Mouse (Mus musculus): ENCODE measurements at regions not wholly inside any gene's neighbourhood (a gene's known extent, or its start where the extent isn't known, plus 50 kb on each side); places are given as distances from the start of the nearest gene placed in this dataset.

GRCm38 (mm10) chr10:67819534-67819933 lies 92.9 kb downstream of the Zfp365 start:
- no peak for DNase-seq (ENCODE audit: low spot score in 2 of 2)

DNA sequence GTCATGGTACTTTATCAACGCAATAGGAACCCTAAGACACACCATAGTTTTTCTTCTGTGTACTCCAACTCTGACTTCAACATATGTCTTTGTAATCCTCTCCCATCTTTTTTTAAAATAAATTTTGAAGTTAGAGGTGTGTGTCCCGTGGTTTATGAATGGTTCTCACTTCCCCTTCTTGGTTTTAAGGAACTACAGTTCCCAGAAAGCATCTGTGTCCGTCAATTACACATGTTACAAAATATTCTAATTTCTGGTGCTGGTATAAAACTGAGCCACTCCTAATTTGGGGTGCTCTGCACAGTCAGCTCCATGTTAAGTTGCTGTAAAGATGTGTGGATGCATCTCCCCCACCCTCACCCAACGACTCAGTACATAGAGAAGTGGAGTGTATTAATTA lies 98.6 kb downstream of the Zfp365 start:
- DNase-seq (ENCODE audit: low spot score in 2 of 2), result no peak

DNA sequence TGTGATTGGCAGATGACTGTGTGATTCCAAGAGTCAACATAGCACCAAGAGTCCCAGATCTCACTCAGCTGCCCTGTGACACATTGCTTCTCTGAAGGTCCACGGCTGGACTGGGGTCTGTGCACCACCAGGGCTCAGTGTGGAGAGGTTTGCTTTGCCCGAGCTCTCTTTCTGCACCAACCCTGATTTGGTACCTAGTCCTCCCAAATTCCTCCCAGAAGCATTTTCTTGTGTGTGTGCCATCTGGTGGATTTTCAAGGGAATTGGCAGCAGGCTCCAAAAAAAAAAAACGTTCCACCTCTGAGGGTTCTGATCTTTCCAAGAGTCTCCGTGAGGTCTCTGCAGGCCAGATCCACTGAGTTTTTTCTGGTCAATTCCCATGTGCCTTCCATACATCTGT lies 107.3 kb downstream of the Zfp365 start:
- peak in 1 of 2 experiments; percentile 8 for DNase-seq (ENCODE audit: low spot score in 2 of 2)

- no peak for DNase-seq (ENCODE audit: low spot score in 2 of 2)
Observed at GRCm38 (mm10) chr10:67804637-67805036, 107.8 kb downstream of the Zfp365 start.

GRCm38 (mm10) chr10:67802156-67802555 lies 110.3 kb downstream of the Zfp365 start:
- DNase-seq (ENCODE audit: low spot score in 2 of 2), result no peak

DNA sequence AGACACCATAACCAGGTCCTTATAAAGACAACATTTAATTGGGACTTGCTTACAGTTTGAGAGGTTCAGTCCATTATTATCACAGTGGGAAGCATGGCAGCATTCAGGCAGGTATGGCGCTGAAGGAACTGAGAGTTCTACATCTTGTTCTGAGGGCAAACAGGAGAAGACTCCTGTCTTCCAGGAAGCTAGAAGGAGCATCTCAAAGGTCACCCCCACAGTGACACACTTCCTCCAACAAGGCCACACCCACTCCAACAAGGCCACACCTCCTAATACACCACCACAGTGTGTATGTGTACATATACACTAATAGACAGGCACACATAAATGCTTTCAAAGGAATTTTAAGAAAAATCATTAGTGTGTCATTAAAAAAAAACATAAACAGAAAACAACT lies 110.8 kb downstream of the Zfp365 start:
- no peak for DNase-seq (ENCODE audit: low spot score in 2 of 2)

DNA sequence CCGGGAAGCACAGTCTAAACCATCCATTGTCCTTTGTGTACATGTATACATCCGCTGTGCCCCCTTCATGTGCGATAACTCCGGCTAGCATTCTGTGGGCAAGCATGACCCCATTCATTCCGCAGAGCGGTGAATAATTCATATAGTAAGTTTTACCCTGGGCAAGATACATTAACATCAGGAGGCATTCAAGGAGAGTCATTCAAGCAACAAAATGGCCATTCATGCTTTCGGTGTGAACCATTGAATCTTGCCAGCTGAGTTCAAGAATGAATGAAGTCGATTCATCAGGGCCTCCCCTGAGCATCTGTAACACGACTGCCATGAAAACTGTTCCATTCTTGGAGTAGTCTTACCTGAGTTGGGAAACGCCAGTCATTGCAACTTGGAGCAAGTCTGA lies 113.5 kb downstream of the Zfp365 start:
- no peak for DNase-seq (ENCODE audit: low spot score in 2 of 2)

DNA sequence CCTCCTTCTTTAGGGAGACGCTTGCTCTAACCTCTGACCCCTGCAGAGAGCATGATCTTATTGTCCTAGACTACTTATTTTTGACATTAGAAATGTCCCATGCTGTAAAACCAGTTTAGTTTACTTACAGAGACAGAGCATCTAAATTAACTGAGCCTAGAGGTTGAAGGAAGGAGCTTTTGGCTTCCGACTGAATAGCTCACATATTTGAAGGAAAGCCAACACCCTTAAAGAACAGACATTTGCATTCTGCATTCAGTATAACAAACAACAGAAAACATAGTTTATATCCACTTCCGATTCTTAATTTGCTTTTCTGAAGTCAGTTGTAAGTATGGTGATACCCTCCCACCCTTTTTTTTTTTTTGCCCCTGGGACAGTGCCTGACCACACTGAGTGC lies 119.3 kb downstream of the Zfp365 start:
- DNase-seq (ENCODE audit: low spot score in 2 of 2), result no peak

DNA sequence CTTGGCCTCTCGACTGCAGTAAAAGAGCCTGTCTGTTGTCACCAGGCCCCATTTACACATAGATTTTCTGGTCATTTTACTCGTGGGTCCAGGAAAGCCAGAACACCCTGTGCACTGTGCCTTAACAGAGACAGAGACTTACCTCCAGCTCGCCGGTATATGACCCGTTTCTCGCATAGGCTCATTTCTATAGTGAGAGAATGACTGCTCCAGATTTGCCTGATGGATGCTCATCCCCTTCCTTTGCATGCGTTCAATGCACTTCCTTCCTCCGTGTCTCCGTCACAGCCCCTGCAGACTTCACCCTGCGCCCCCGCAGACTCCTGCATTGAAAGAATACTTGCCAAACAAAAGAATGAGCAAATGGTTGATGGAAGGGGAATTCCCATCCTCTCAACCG lies 122.8 kb downstream of the Zfp365 start:
- no peak for DNase-seq (ENCODE audit: low spot score in 2 of 2)

DNA sequence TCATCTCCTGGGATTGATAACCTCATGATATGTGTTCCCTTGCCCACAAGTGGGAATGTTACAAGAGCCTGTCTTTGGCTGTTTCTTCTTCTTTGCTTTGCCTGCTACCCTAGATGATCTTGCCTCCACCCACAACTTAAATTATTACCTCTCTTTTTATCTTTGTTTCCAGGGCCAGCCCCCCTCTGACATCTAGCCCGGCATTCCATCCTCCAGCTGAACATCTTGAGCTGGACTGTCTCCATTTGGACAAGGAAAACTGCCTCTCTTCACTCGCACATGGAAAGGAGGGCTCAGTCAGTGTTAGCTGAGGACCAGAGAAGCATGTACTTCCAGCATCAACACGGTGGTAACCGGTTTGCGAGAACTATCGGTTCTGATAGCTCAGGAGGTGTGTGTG lies 124.3 kb downstream of the Zfp365 start:
- no peak for DNase-seq (ENCODE audit: low spot score in 2 of 2)

GRCm38 (mm10) chr10:67785563-67785962 lies 126.9 kb downstream of the Zfp365 start:
- no peak for DNase-seq (ENCODE audit: low spot score in 2 of 2)

DNA sequence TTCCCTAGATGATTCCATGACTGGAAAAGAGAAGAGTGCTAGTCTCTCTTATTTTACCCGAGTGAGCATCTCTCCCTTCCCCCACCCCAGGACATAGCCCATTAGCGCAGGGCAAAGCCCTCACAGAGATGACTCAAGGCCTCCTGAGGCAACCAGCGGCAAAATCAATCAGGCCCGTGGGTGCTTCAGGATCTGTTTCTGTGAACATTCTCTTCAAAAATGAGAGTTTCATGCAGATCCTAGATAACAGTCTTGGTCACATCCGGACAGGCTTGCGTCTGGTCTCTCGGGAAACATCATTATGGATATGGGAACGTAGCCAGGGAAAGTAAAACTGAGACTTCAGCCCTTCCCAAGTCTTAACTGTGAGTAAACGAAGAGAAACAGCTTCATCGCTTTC lies 134.1 kb downstream of the Zfp365 start:
- DNase-seq (ENCODE audit: low spot score in 2 of 2), result no peak

GRCm38 (mm10) chr10:67777721-67778120 lies 134.7 kb downstream of the Zfp365 start:
- DNase-seq (ENCODE audit: low spot score in 2 of 2), result no peak

DNA sequence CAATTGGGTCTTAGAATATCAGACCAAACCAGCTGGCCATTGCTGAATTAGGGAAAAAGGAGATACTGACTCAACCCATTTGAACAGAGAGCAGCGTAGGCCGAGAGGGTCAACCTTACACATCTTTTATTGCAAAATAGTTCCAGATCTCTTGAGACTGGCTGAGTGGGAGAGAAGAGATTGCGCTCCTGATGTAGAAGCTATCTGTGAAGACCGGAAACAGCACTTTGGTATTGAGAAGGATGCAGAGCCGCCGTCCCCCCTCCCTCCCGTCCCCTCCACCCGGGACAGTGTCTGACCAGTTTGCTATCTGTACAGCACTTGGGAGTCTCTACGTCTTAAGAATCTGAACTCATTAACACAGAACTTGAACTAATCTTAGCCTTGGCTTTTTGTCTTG lies 135.6 kb downstream of the Zfp365 start:
- DNase-seq (ENCODE audit: low spot score in 2 of 2), result no peak

DNA sequence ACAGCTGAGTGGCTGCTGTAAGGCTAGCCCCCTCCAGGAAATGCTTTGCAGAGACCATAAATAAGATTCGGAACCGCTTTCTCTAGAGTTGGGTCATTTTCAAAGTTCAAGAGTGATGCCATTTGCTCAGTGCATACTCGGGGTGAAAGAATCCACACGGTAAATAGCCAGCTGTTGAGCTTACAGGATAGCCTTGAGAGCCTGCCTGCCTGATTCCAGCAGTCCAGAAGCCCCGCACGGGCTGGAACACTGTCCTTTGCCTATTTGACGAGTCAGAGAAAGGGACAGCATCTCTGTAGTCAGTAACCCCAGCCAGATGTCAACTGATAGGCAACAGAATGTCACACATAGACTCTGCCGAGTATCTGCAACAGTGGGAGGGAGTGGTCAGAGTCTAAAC lies 140.7 kb downstream of the Zfp365 start:
- DNase-seq (ENCODE audit: low spot score in 2 of 2), result no peak

DNA sequence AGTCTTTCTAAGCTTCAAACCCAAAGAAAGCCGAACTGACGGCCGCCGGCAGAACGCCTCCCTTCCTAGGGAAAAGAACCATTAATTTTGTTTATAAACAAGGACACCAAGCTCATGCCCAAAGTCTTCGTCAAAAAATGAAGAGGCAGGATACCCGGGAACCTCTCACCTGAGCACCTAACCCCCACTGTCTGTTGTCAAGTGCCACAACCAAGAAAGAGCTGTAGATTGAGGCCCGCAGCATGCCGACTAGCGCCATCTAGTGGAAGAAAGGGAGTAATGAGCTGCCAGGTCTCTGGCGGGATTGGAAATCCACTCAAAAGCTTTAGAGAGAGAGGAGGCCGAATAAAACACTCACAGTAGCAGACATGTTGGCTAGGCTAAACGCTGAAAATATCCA lies 146.4 kb downstream of the Zfp365 start:
- peak in 1 of 2 experiments; percentile 38 for DNase-seq (ENCODE audit: low spot score in 2 of 2)

GRCm38 (mm10) chr10:67760424-67760823 lies 152.0 kb downstream of the Zfp365 start:
- DNase-seq (ENCODE audit: low spot score in 2 of 2), result no peak

DNA sequence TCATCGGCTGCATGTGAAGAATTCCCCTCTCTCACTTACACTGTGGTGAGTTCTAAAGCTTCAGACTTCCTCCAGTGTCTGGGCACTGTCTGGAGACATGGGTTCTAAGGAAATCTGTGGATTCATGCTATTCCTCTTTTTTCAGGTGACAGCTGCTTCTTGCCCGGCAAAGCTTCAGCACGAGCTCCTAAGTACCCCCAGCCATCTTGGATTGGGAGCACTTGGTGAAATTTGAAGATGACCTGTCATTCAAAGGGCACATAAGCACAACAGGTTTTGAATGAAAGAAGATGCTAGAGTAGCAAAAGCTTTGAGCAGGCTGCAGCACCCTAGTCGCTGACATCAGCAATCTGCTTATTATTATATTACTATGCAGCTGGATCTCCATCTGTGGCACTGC lies 164.3 kb downstream of the Zfp365 start:
- no peak for DNase-seq (ENCODE audit: low spot score in 2 of 2)

DNA sequence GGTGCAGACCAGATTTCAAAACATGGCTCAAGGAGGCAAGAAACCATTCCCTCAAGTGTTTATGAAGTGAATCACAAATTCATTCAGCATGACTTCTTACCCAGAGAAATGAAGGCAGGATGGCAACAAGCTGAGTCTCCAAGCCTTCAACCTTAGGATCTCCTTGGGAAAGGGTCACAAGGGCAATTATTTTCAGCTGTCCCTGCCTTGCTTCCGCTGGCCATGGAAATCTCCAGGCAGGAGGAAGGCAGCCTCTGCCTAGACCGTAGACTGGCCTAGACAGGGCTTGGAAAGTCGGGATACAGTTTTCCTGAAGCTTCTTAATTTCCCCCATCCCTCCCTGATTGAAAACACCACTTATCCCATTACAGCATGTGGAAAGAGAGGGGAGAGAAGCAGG lies 165.0 kb downstream of the Zfp365 start:
- DNase-seq (ENCODE audit: low spot score in 2 of 2), result no peak

DNA sequence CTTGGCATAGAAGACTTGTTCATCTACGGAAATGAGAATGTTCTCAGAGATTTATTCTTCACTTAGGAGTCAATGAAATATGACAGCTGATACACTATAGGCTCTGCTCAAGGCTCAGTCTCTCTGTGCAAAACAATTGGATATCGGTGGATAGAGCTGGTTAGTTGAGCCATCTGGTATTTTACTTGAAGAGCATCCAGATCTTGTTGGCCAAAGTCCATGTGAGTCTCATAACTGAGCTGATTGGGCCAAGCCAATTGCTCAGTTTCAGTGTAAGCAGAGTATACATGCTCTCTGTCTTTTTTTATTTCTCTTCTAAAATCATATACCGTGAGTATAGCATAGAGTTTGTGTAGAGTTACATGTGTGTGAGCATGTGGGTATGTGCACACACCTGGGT lies 166.3 kb downstream of the Zfp365 start:
- DNase-seq (ENCODE audit: low spot score in 2 of 2), result peak; percentile 31 to 42

DNA sequence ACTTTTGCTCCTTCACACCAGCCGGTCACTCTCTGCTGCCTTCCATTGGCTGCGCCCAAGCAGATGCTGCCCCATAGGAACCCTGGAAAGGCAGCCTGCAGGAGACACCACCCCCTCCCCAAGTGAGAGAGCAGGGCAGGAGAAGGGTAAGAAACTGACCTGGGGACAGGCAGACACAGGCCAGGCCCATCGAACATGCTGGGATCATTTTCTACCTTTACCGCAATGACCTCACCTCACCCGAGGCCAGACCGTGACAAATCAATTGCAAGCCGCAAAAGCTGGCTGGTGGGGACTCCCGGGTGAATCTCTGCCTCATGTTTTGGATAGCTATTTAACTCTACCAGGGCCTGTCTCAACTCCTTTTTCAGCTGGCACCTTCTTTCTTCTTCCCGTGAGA lies 168.9 kb downstream of the Zfp365 start:
- no peak for DNase-seq (ENCODE audit: low spot score in 2 of 2)

DNA sequence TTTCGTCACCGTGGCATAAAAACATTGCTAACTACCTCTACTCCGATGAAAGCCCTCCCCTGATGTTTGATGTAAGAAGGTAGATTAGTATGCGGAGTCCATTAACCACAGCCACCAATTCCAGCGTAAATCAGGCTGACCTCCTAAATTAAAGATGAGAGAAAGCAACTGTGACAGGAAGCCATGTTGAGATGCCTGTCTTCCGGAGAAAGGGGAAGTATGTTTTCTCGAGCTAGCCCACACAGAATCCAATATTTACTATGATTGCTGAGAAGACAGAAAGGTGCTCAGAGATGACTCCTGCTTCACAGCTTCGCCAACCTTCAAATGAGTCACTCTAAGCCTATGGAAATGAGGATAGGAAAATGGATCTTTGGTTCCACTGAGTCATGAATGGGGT lies 169.6 kb downstream of the Zfp365 start:
- no peak for DNase-seq (ENCODE audit: low spot score in 2 of 2)

GRCm38 (mm10) chr10:67742305-67742704 lies 170.2 kb downstream of the Zfp365 start:
- DNase-seq (ENCODE audit: low spot score in 2 of 2), result no peak

DNA sequence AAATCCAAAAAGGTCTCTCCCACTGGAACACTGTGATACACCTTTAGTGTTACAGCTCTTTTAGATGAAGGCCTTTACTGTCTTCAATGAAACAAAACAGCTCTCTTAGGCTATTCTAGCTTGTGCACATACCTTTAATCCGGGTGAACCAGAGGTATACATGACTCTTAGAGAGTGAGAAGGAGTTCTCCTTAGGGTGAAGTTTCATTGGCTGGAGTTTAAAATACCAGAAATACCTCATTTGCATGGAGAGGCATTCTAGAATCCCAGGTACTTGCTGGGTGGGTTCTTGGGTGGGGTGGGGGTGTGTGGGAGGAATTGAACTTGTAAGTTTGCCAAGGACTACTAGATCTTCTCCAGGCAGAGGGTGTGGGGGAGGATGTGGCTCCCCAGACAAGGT lies 173.3 kb downstream of the Zfp365 start:
- no peak for DNase-seq (ENCODE audit: low spot score in 2 of 2)

GRCm38 (mm10) chr10:67736636-67737035 lies 175.8 kb downstream of the Zfp365 start:
- no peak for DNase-seq (ENCODE audit: low spot score in 2 of 2)
